Mouse (Mus musculus) thymus, postnatal 0 days (tissue): ENCODE results near the gene Usp3. TPM values are rescaled to one million over a fixed set of nuclear protein-coding genes. Genes with fewer than 3 reads are reported as not detected.

Source experiments
- DNase-seq: peaks from one replicate; pipeline ENCODE4 v3.0.0-alpha.2; 2015; ENCODE audit warnings: low spot score
- polyA plus RNA-seq: library from polyadenylated mRNA; unstranded; fragments of >200 nt; fragmentation: Nextera tagmentation; extraction: Ambion mirVana; gene quantifications from 2 replicates; pipeline ENCODE4 v1.2.1, GENCODE M21; 2015

The Usp3 gene
- polyA plus RNA-seq, 1 experiment from 2014 or later = 168 TPM

DNA sequence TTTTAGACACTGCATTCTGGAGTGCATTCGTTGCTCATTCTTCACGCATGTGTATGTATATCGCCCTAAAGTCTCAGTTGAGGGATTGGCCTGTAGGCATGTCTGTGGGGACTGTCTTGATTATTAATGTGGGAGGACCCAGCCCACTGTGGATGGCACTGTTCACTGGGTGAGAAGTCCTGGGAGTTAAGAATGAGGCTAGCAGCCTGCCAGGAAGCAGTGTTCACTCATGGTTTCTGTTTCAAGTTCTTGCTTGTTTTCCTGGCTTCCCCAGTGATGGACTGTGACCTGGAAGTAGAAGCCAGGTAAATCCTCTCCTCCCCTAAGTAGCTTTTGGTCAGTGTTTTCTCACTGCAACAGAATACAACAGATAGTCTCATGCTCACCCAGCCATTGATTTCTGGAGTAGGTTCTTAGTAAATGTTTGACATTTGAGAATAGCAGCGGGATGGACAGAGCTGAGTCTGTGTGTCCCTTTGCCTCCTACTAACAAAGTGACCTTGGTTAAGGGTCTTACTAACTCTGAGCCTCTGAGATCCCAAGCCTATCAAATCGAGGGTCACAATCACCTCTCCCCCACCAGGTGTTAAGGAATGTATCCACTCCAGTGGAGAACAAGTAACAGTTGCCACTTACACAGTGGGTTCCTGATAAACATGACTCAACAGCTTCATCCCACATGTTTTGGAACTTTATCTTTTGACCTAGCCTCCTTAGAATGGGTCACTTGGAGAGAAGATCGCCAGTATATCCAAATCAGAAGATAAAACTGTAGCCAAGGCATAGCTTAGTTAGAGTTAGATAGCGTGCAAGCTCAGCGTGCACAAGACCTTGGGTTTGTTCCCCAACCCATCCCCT is 11.6 kb upstream of the Usp3 start:
- DNase-seq = no peak

DNA sequence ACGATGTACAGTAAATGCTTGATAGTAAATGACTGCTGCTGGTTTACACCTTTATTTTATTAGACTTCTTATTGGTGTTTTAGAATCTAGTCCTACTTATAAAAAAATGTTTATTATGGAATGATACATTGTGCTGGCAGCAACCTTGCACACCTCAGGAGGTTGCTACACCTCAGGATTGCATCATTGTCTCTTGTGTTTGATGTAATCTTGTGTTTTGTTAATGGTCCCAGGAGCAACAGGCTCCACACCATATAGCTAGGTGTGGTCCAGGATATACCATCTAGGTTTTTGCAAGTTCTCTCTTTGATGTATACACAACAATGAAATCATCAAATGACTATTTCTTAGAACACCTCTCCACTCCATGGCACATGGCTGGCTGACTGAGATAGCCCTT is 11.0 kb upstream of the Usp3 start:
- DNase-seq = no peak

DNA sequence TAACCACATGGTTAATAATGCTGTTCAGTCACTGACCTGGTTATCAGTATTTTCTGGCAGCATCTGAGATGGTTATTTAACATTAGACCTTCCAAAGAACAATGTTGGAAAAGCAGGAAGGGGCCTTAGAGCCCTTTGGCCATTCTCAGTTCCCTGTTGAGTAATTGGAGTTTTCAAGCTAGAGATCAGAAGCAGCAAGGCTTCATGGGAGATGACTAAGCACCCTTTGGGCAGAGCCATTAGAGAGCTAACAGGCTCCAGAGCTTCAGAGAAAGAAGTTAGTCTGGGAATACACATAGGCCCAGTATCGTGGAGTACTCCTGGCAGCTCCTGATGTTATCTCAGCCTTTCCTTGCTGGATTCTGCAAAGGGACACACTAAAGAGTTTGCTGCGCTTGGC is 8.1 kb upstream of the Usp3 start:
- no peak for DNase-seq

DNA sequence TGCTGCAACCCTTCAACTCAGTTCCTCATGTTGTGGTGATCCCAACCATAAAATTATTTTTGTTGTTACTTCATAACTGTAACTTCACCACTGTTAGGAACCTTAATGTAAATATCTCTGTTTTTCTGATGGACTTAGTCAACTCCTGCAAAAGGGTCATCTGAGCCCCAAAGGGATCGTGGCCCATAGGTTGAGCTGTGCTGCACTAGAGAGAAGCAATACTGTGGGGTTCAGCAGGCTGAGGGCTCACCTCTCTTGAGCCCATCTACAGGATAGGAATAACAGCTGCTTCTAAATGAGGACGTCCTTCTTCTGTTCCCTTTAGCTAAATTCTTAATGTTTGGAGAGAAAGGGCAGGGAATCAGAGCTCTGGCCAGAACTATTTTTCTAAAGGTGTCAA is 7.6 kb upstream of the Usp3 start:
- no peak for DNase-seq

DNA sequence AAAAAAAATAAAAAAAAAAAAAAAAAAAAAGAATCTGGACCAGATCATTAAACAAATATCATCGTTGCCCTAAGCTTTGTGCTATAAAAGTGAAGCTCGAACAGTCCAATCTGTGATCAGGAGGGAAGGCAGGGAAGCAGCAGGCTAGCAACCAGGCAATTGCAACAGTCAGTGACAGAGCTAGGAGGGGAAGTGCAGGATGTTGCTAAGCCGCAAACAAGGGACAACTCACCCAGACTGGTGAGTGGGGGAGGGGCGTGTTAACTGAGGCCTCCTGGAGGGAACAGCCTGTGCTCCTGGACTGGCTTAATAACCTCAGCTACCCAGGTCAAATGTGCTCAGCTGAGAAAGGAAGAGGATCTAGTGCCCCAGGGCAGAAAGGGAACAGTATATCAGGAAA is 6.6 kb upstream of the Usp3 start:
- DNase-seq = peak; percentile 87

DNA sequence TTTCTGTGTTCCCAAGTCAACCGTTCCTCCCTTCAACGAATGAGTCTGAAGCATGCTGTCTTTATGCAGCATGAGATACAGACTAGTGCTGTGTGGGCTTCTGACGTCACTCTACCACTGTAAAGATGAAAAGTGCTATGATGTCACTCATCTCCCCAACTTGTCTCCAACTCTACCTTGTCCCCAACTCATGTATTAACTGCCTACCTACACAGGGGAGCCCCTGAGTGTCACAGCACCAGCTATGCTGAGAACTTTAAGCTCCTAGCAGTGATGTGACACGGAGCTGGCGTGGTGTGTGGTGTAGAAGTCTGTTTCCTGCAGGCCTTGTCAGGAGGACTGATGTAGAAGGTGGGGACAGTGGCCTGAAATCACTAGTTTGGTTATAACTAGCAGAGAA is 5.7 kb upstream of the Usp3 start:
- peak; percentile 48 for DNase-seq

DNA sequence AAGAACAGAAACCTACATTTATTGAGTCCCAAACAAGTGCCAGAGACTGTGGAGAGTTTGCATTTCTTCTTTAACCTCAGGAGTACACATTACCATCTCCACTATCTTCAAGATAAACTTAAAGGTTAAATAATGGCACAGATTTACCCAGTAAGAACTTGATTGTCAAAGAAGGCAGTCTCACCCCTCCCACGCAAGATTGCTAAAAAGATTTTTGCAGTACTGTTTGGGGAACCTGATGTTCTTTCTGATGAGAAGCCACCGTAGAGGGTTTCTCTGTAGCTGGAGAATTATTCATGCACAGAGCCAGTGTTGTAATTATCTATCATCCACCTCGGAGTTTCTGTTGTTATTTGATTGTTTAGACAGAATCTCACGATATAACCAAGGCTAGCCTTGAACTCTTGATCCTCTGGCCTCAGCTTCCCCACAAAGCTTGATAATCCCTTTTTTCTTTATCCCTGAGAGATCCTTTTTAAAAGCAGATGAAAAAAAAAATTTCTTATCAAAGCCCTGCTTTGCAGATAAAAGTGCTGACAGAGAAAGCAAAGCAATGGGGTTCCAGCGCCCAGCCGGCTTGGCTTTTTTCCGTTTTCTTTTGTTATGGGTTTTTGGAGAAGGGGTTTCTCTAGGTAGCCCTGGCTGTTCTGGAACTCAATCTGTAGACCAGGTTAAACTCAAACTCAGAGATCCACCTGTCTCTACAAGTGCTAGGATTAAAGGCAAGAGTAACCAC is 4.7 kb upstream of the Usp3 start:
- DNase-seq = no peak

DNA sequence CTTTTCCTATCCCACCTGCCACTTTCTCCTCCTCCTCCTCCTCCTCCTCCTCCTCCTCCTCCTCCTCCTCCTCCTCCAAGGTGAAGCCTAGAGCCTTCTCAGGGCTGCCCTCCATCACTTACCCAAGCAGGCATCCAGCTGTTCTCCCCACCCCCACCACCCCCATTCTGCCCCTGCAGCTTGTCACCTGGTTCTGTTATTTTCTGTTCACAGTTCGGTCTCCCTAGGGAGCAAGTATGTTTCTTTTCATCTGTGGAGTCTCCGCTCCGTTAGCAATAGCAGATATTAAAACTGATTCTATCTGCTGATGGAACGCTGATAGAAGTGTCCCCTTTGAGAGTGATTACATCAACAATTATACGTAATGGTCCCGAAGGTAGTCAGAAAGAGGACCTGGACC is 4.1 kb upstream of the Usp3 start:
- DNase-seq = no peak

DNA sequence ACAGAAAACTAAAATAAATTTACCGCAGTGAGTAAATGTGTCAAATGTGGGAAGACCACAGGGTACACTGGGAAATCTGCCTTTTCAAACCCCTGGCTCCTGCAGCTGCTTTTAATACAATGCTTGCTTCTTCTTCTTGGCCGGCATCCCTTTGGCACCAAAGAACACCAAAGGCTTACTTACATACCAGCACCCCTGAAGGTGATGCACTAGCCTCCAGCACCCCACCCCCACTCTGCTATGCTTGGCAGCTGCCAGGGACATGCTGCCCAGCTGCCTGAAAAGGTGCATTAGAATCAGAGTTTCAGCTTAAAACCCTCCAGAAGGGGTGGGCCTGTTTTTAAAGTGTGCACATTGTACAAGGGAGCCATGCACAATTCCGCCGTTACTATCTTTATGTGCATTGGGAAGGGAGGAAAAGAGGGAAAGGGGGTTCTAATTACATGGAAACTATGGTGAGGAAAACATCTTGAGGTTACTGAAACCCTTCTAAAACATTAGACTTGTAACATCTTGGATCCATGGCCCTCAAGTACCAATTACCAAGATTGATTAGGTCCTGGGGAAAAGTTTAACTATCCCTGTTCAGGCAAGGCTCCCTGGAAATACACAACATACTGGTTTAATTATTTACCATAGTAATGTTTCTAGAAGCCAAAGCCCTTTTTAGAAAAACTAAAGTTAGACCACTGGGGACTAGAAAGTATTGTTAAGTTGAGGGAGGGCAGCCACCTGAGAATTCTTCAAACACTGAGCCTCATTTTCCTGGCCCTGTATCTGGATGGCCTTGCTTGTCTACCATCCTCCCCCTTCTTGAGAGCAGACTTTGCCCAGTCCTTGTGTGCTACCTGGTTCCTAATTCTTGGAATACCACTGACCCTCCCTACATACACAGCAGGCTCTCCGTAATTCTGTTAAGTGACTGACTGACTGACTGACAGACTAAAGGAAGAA is 3.1 kb upstream of the Usp3 start:
- peak; percentile 80 for DNase-seq

DNA sequence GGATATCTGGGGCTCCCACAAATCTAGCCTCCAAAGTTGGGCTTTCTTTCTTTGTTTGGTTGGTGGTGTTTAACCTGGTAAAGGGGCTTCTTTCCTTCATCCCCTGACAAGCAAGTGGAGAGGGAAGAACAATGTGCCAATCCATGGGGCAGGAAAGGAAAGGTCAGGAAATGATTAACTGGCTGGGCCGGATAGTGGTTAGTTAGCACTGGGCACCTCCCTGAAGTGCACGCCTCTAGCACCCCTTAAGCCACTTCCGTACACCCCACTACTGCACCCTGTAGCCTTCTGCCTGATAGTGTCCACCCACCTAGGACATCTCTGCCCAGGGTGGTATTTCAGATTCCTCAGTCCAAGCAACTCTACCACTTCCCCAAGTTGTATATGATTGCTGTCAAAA is 1.1 kb upstream of the Usp3 start:
- DNase-seq = no peak

DNA sequence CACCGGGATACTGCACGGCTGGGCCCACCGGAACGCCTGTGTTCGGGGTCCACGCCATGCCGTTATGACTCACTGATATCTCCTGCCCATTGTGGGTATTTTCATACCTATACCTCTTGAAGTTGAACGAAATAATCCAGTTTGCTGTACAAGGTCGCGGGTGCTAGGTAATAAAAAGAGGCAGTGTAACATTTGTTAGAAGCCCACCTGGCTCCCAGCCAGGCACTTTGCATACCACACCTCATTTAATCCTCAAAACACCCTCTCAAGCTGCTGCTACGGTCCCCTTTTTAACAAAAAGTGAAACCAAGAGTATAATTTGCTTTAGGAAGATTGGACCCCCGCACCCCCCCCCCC is 649 bp upstream of the Usp3 start:
- no peak for DNase-seq

DNA sequence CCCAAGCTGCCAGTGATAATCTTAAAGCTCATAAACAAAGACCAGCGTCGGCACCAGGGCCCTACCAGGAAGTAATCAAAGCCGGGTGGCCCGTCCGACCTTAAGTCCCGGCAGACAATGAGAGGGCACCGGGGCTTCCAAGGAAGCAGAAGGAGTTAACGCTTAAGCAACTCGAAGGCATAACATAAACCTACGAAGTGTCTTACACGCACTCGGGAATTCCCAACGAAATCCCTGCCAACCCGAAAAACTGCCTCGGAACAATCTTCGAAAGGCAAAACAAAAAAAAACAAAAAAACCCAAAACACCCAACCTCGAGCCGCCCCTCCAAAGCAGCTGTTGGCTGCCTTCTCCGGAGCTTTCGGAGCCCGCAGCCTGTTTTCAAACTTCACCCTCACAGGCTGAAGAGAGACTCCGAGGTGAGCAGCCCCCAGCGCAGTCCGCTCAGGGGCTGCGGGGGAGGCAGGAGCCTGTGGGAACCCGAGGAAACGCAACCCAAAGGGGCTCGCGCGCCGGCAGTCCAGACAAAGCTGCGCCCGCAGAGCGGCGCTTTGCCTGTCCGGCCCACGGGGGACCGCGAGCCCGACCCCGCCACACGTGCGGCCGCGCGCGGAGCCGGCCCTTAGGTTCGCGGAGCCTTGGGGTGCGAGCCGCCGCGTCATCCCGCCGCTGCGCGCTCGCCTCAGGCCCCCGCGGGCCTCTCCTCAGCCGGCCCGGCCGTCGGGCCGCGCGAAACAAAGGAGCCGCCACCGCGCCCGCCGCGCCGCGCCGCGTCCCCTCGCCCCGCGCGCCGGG is 894 bp downstream of the Usp3 start:
- DNase-seq = peak; percentile 63

DNA sequence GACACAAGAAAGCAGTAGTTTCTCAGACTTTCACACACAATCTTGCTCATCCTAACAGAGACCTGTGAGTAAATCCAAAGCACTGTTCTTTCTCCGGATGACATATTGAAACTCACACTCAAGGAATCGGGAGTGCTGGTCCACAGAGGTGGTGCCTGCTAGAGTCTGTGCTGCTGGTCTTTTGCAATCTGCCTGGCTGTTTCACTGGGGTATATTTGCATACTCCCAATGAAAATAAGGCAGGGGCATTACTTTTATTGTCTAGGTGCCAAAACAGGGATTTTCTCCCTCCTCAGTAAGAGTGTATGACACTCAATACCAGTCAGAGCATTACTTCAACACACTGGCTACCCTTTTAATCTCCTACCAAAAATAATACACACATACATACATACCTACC is 2.9 kb downstream of the Usp3 start:
- no peak for DNase-seq

DNA sequence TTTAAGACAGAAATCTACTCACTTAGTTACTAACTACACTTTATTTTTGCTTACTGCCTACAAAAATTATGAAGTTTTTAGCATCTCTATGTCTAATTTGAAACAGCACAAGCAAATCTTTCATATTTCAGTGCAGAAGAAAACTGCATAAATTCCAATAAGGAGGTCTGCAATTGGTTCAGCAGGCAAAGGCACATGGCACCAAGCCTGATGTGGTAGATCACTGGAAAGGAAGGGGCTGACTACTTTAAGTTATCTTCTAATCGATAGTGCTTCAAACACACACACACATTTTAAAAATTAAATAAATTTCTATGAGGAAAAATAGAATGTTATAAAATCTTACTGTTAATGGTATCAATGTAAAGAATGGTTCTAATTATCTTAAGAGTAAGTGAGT is 5.9 kb downstream of the Usp3 start:
- DNase-seq = no peak

DNA sequence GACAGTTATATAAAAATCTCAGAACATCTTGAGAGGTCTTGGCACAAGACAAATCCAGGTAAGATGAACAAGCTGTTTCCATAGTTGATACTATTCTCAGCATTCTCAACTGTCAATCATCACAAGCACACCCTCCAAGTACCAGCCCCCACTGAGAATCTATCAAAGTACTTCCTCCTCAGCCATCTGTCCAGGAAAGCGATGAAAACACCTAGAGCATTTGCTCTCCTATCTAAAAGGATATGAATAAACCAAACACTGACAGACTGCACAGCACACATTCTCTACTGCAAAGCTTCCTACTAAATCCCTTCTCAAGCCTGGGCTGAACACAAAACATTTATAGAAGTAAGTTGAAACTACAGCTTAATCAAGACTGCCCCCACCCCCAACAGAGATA is 6.4 kb downstream of the Usp3 start:
- DNase-seq = peak; percentile 66

DNA sequence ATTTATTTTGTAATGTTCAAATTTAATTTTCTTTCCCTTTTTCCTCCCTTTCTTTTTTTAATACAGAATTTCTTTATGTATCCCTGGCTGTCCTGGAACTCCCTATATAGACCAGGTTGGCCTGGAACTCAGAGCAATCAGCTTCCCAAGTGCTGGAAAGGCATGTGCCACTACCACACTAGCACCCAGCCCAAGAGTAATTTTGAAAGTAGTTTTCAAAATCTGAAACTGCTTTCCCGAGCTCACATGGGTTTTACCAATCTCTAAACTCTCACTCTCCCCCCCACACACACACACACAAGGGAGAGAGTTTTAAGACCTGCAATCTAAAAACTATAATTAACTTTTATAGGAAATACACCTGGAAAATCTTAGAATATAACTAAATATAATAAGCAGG is 7.8 kb downstream of the Usp3 start:
- no peak for DNase-seq

DNA sequence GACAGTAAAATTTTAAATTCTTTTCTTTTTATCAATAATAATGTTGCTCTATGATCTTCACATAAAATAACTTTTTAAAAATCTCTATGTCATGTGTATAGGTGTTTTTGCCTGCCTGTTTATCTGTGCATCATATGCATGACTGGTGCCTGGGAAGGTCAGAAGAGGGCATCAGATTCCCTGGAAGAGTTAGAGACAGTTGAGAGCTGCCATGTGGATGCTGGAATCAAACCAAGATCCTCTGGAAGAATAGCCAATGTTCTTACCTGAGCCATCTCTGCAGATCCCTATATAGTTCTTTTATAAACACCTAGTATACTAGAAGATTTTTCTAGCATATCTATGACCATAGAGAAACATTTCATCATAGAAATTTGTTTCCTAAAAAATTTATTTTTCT is 8.8 kb downstream of the Usp3 start:
- no peak for DNase-seq

DNA sequence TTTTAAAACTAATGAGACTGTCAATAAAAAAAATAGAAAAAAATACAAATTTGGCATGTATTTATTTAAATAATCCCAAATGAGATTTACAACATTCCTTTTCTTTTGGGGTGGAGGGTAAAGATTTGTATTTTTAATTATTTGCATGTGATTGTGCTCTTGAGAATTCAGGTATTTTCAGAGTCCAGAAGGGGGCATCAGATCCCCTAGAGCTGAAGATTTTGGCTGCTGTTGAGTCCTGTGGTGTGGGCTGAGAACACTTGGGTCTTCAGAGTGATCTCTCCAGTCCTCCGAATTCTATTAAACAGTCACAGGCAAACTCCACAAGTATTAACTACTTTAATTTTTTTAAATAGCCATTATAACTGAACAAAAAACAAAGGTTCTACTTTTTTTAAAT is 9.7 kb downstream of the Usp3 start:
- DNase-seq = peak; percentile 40

DNA sequence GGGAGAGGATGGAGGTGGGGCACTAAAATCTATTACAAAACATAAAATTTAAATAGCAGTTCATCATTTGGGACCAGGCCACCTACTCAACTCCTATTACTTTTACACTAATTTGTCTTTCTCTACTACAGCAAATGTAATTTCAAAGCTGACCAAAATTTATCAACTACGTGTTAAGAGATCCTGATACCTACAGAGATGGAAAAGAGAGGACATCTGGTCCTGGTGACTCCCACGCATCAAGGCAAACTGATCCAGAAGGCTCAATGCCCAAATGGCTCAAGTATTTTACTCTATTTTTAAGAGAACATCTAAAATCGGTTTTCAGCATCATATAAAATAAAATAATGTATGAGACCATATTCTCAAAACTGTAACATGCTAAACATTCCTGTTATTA is 11.2 kb downstream of the Usp3 start:
- DNase-seq = no peak

DNA sequence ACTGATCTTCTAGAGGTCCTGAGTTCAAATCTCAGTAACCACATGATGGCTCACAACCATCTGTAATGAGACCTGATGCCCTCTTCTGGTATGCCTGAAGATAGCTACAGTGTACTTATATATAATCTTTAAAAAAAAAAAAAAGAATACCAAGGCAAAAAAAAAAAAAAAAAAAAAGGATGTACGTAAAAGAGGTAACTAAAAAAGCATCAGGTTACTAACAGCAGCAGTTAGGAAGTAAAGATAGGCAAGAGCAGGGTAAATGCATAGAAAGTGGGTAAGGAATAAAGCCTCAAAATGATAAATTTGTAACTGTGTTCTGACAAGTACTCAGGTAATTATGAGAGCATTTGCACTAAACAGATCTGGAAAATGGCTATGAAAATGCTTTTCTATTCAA is 12.2 kb downstream of the Usp3 start:
- no peak for DNase-seq

DNA sequence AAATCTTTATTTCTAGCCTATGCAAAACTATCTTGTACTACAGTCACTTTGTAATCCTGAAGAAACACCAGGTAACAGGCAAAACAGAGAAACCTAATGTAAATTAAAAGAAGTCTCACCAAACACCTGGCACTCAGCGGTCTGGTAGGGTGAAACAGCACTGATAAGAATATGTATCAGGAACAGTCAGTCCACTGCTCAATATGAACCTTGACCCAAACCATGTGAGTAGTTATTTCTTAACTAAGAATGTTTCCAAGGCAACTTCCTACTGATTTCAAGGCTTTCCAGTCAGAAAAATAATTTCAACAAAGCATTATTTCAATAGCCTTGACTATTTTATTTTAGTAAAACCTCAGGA is 17.1 kb downstream of the Usp3 start:
- no peak for DNase-seq
